Mouse (Mus musculus): ENCODE results near the gene Tmem223. TPM values are rescaled to one million over a fixed set of nuclear protein-coding genes. Genes with fewer than 3 reads are reported as not detected.
A peak's percentile ranks its signal among the peaks of the same experiment; 100 is the strongest.

The Tmem223 gene
- polyA plus RNA-seq, 1 experiment = 217 TPM

GRCm38 (mm10) chr19:8741243-8741869 lies 29.4 kb upstream of the Tmem223 start, which contains the start of gene Stx5a:
Gene Stx5a (plus strand): TSS chr19:8741413.
- WGBS = under 1% methylated on average over 36 of the region's 36 CpGs
- TF ChIP-seq CTCF (IDR thresholded peaks at IDR 0.05; ENCODE audit: insufficient read depth, low read length) (no peak), POLR2A (IDR thresholded peaks at IDR 0.05; ENCODE audit: borderline replicate concordance, extremely low read depth, low read depth, low read length) (peak; percentile 96)
- DNase-seq = peak; percentile 95
- H3K4me1 ChIP-seq (ENCODE audit: control insufficient read depth, insufficient read depth, low read length) = peaks cover 13% of the 10 kb centered on the region
- H3K4me3 ChIP-seq (replicated peaks; ENCODE audit: extremely low read depth, low read depth, low read length) = peak within 1 kb of the TSS; percentile 98

GRCm38 (mm10) chr19:8742176-8742575 lies 28.6 kb upstream of the Tmem223 start:
- no peak for DNase-seq
- TF ChIP-seq CTCF (IDR thresholded peaks at IDR 0.05; ENCODE audit: insufficient read depth, low read length) (no peak), POLR2A (IDR thresholded peaks at IDR 0.05; ENCODE audit: borderline replicate concordance, extremely low read depth, low read depth, low read length) (no peak)
- 8% methylated on average over 14 of the region's 14 CpGs for WGBS
- Histone ChIP-seq H3K4me3 (replicated peaks; ENCODE audit: extremely low read depth, low read depth, low read length) (peak overlapping the region; percentile 83), H3K4me1 (ENCODE audit: control insufficient read depth, insufficient read depth, low read length) (peaks cover 13% of the 10 kb centered on the region)

- peaks cover 13% of the 10 kb centered on the region for H3K4me1 ChIP-seq (ENCODE audit: control insufficient read depth, insufficient read depth, low read length)
- H3K4me3 ChIP-seq (replicated peaks; ENCODE audit: extremely low read depth, low read depth, low read length) = no peak overlapping the region
- WGBS = 89% methylated on average over 1 of the region's 1 CpGs
- no peak for DNase-seq
- no peak for TF ChIP-seq CTCF (IDR thresholded peaks at IDR 0.05; ENCODE audit: insufficient read depth, low read length)
- no peak for TF ChIP-seq POLR2A (IDR thresholded peaks at IDR 0.05; ENCODE audit: borderline replicate concordance, extremely low read depth, low read depth, low read length)
These were observed 25.4 kb upstream of the Tmem223 start for GRCm38 (mm10) chr19:8745382-8745781.

- WGBS = 70% methylated on average over 2 of the region's 2 CpGs
- H3K4me1 ChIP-seq (ENCODE audit: control insufficient read depth, insufficient read depth, low read length) = peaks cover 8% of the 10 kb centered on the region
- no peak for DNase-seq
- no peak overlapping the region for H3K4me3 ChIP-seq (replicated peaks; ENCODE audit: extremely low read depth, low read depth, low read length)
- TF ChIP-seq CTCF (IDR thresholded peaks at IDR 0.05; ENCODE audit: insufficient read depth, low read length) (no peak), POLR2A (IDR thresholded peaks at IDR 0.05; ENCODE audit: borderline replicate concordance, extremely low read depth, low read depth, low read length) (no peak)
These were observed 23.4 kb upstream of the Tmem223 start for GRCm38 (mm10) chr19:8747368-8747767.

GRCm38 (mm10) chr19:8755652-8756051 lies 15.1 kb upstream of the Tmem223 start:
- no peak for DNase-seq
- no peak overlapping the region for H3K4me3 ChIP-seq (replicated peaks; ENCODE audit: extremely low read depth, low read depth, low read length)
- 47% methylated on average over 3 of the region's 3 CpGs for WGBS

GRCm38 (mm10) chr19:8756635-8757387 lies 14.0 kb upstream of the Tmem223 start, which contains the start of gene Nxf1:
Gene Nxf1 (plus strand): TSS chr19:8757073.
- Histone ChIP-seq H3K4me3 (replicated peaks; ENCODE audit: extremely low read depth, low read depth, low read length) (peak within 1 kb of the TSS; percentile 97), H3K4me1 (ENCODE audit: control insufficient read depth, insufficient read depth, low read length) (peaks cover 17% of the 10 kb centered on the region)
- TF ChIP-seq CTCF (IDR thresholded peaks at IDR 0.05; ENCODE audit: insufficient read depth, low read length) (no peak), POLR2A (IDR thresholded peaks at IDR 0.05; ENCODE audit: borderline replicate concordance, extremely low read depth, low read depth, low read length) (peak; percentile 94)
- peak; percentile 89 for DNase-seq
- WGBS = under 1% methylated on average over 75 of the region's 75 CpGs

More at GRCm38 (mm10) chr19:8755652-8756051, 15.1 kb upstream of the Tmem223 start:
- TF ChIP-seq CTCF (IDR thresholded peaks at IDR 0.05; ENCODE audit: insufficient read depth, low read length) = no peak
- TF ChIP-seq POLR2A (IDR thresholded peaks at IDR 0.05; ENCODE audit: borderline replicate concordance, extremely low read depth, low read depth, low read length) = no peak
- H3K4me1 ChIP-seq (ENCODE audit: control insufficient read depth, insufficient read depth, low read length) = peaks cover 17% of the 10 kb centered on the region

GRCm38 (mm10) chr19:8757471-8757998 lies 13.3 kb upstream of the Tmem223 start:
- Histone ChIP-seq H3K4me1 (ENCODE audit: control insufficient read depth, insufficient read depth, low read length) (peaks cover 17% of the 10 kb centered on the region), H3K4me3 (replicated peaks; ENCODE audit: extremely low read depth, low read depth, low read length) (peak overlapping the region; percentile 91)
- TF ChIP-seq POLR2A (IDR thresholded peaks at IDR 0.05; ENCODE audit: borderline replicate concordance, extremely low read depth, low read depth, low read length) (no peak), CTCF (IDR thresholded peaks at IDR 0.05; ENCODE audit: insufficient read depth, low read length) (no peak)
- WGBS = 2% methylated on average over 14 of the region's 14 CpGs
- DNase-seq = no peak

GRCm38 (mm10) chr19:8758899-8759298 lies 11.9 kb upstream of the Tmem223 start:
- H3K4me1 ChIP-seq (ENCODE audit: control insufficient read depth, insufficient read depth, low read length) = peaks cover 17% of the 10 kb centered on the region
- no peak overlapping the region for H3K4me3 ChIP-seq (replicated peaks; ENCODE audit: extremely low read depth, low read depth, low read length)
- no peak for TF ChIP-seq POLR2A (IDR thresholded peaks at IDR 0.05; ENCODE audit: borderline replicate concordance, extremely low read depth, low read depth, low read length)
- no peak for TF ChIP-seq CTCF (IDR thresholded peaks at IDR 0.05; ENCODE audit: insufficient read depth, low read length)
- DNase-seq = no peak
- WGBS = 76% methylated on average over 2 of the region's 2 CpGs

- peaks cover 16% of the 10 kb centered on the region for H3K4me1 ChIP-seq (ENCODE audit: control insufficient read depth, insufficient read depth, low read length)
- no peak for DNase-seq
- H3K4me3 ChIP-seq (replicated peaks; ENCODE audit: extremely low read depth, low read depth, low read length) = no peak overlapping the region
- 90% methylated on average over 2 of the region's 2 CpGs for WGBS
- TF ChIP-seq CTCF (IDR thresholded peaks at IDR 0.05; ENCODE audit: insufficient read depth, low read length) = no peak
- TF ChIP-seq POLR2A (IDR thresholded peaks at IDR 0.05; ENCODE audit: borderline replicate concordance, extremely low read depth, low read depth, low read length) = no peak
These were observed 10.0 kb upstream of the Tmem223 start for GRCm38 (mm10) chr19:8760757-8761156.
